Mouse (Mus musculus) thymus, adult 2 months (tissue): Measurements from ENCODE around the gene Zbtb38. TPM values are rescaled to one million over a fixed set of nuclear protein-coding genes. Genes with fewer than 3 reads are reported as not detected.
A peak's percentile ranks its signal among the peaks of the same experiment; 100 is the strongest.

Experiments
- DNase-seq: peaks from one replicate; pipeline ENCODE4 v3.0.0; 2021
- H3K27ac ChIP-seq: fragments of 200-500 bp; 2 replicates; pipeline ENCODE4 v1.5.1; 2012; ENCODE audit warnings: low read length, control low read depth; ENCODE audit not compliant: control insufficient read depth, insufficient read depth
- H3K27me3 ChIP-seq: fragments of 200-500 bp; 2 replicates; pipeline ENCODE4 v1.6.1; 2012; ENCODE audit warnings: mild to moderate bottlenecking, low read length, moderate library complexity, mixed read lengths; ENCODE audit not compliant: control insufficient read depth, insufficient read depth
- H3K36me3 ChIP-seq: fragments of 200-500 bp; 2 replicates; pipeline ENCODE4 v1.6.1; 2012; ENCODE audit warnings: mild to moderate bottlenecking, low read length, moderate library complexity; ENCODE audit not compliant: control insufficient read depth, insufficient read depth
- H3K4me1 ChIP-seq: fragments of 200-500 bp; replicated peaks from 2 replicates; pipeline ENCODE4 v1.6.1; 2012; ENCODE audit warnings: low read length; ENCODE audit not compliant: control insufficient read depth, insufficient read depth
- H3K4me3 ChIP-seq: fragments of 200-500 bp; 2 replicates; pipeline ENCODE4 v1.5.1; 2012; ENCODE audit warnings: mild to moderate bottlenecking, low read length, control low read depth, moderate library complexity; ENCODE audit not compliant: control insufficient read depth, insufficient read depth
- CTCF ChIP-seq: fragments of 200-500 bp; IDR thresholded peaks from 2 replicates; pipeline ENCODE4 v1.5.1; 2012; ENCODE audit warnings: mild to moderate bottlenecking, control low read depth, low read length, moderate library complexity, borderline replicate concordance; ENCODE audit not compliant: control insufficient read depth, poor library complexity, insufficient read depth; ENCODE audit errors: extremely low read depth
- POLR2A ChIP-seq: fragments of 200-500 bp; IDR thresholded peaks from 2 replicates; pipeline ENCODE4 v1.6.1; 2012; ENCODE audit warnings: mild to moderate bottlenecking, low read length, control low read depth, moderate library complexity; ENCODE audit not compliant: control insufficient read depth, poor library complexity, insufficient read depth; ENCODE audit errors: extremely low read depth
- WGBS: fragments of 180-500 bp; shearing (Covaris S2); methylation state at CpG from one replicate; pipeline ENCODE4 v1.1.7; 2018; 5-methylcytosine and 5-hydroxymethylcytosine counted together
- polyA plus RNA-seq: library from polyadenylated mRNA; depleted of rRNA; stranded (reverse); fragments of >200 nt; gene quantifications from 2 replicates; pipeline ENCODE4 v1.2.3, GENCODE M21; 2012

Zbtb38 gene
- polyA plus RNA-seq, 1 experiment = 7.2 TPM

DNA sequence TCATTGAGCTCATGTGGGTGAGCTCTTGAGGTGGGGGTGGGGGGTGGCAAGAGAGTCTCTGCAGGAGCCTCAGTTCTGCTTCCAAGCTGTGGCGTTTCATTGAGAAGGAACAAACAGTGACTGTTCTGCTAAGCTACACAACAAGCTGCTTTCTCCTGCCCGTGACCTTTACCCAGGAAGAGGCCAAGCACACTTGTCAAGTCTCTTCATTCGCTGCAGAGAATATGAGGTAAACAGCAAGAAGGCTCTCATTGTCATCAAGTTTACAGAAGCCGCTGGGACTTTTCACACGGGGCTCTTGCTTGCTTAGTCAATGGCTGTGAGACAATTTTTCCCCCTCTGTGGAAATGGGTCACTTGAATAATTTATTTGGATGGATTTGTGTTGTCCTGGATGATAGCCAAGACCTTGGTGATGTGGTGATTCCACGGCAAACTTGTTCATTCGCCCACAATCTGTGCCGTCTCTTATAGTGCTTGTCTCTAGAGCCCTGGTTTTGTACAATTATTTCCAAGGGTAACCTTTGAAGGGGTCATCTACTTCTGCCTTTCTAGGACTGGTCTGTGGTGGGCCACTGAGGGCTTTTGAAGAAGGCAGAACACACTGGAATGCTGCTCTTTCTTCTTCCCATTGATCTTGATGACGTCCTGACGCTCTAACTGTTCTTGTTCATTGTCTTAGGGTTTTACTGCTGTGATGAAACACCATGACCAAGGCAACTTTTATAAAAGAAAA is 92.0 kb downstream of the Zbtb38 start:
- no peaks in the 10 kb centered on the region for H3K4me1 ChIP-seq
- no peak overlapping the region for H3K4me3 ChIP-seq
- no peaks in the 10 kb centered on the region for H3K36me3 ChIP-seq
- no peak for TF ChIP-seq CTCF
- no peak for TF ChIP-seq POLR2A
- H3K27me3 ChIP-seq = no peaks in the 10 kb centered on the region
- DNase-seq = no peak
- no peak overlapping the region for H3K27ac ChIP-seq
- 91% methylated on average over 10 of the region's 10 CpGs for WGBS

DNA sequence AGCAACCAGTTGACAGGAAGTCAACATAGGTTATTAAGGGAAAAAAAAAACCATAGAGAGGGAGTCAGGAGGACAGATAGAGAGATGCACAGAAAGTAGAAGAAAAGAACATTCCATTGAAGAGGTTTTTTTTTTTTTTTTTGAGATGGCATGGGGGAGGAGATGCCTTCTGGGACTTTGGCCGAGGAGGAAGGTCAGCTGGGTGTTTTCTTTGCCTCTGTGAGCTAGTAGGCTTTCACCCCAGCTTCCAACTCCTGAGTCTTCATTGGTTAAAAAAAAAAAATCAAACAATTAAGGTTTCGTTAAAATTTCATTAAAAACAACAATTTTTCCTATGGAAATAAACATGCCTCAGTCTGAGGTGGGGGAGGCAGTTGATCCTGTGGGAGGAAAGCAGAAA is 92.8 kb downstream of the Zbtb38 start:
- Histone ChIP-seq H3K4me3 (no peak overlapping the region), H3K4me1 (no peaks in the 10 kb centered on the region), H3K27me3 (no peaks in the 10 kb centered on the region), H3K27ac (no peak overlapping the region), H3K36me3 (no peaks in the 10 kb centered on the region)
- DNase-seq = no peak
- WGBS = 94% methylated on average over 2 of the region's 2 CpGs
- TF ChIP-seq POLR2A (no peak), CTCF (no peak)

DNA sequence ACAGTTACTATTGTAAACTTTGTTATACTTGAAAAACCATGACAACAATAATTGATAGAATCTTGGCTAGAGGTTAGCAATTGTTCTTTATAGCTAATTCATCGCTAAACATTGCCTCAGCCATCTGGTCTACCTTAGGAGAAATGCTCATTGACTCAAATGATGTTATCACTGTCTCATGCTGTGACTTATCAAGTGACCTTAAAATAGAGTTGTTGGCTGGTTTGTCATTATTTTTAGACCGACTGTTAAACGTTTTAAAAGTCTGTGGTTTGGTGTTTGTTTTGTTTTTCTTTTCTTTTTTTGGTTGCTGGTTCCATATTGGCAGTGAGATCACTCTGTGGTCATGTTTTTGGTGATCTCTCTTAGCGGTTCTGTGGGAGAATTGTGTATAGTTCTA is 99.1 kb downstream of the Zbtb38 start:
- WGBS = 31% methylated on average over 4 of the region's 4 CpGs
- no peak overlapping the region for H3K4me3 ChIP-seq
- no peaks in the 10 kb centered on the region for H3K27me3 ChIP-seq
- DNase-seq = no peak
- no peak overlapping the region for H3K27ac ChIP-seq
- H3K4me1 ChIP-seq = peaks cover 9% of the 10 kb centered on the region
- TF ChIP-seq CTCF = no peak
- TF ChIP-seq POLR2A = no peak
- H3K36me3 ChIP-seq = no peaks in the 10 kb centered on the region

DNA sequence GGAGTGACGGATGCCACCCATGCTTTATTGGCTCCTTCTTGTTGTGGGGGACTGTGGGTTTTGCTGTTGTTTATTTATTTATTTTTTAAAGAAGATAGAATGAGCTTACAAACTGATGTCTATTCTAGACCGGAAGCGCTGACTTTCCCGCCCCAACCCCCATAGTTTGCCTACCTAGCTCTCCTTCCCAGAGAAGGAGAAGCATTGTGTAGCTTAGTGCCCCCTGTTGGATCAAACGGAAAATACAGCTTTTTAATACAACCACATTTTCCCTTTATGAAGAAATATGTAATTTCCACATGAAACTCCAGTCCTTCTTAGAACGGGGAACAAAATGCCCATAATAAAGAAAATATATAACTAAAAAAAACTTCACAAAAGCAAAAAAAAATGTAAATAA is 99.9 kb downstream of the Zbtb38 start:
- Histone ChIP-seq H3K4me3 (no peak overlapping the region), H3K27me3 (no peaks in the 10 kb centered on the region), H3K27ac (no peak overlapping the region), H3K4me1 (peaks cover 9% of the 10 kb centered on the region), H3K36me3 (no peaks in the 10 kb centered on the region)
- DNase-seq = peak; percentile 40
- TF ChIP-seq CTCF (no peak), POLR2A (no peak)
- 35% methylated on average over 6 of the region's 6 CpGs for WGBS

DNA sequence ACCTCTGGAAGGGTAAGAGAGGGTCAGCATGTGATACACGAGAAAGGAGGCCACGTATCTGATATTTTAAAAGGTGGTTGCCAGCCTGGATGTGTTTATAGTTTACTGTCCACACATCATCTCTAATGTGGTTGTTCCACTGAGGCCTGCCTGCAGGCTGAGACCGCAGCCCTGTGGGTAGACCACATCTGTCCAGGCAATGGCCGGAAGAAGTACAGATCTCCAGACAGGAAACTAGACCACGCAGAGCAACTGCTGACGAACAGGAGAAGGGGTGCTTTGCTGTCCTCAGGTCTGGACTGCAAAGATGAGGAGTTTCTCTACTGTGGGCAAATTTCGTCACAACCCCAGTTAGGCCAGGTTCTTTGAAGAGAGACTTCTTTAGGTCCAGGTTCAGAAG is 101.8 kb downstream of the Zbtb38 start:
- Histone ChIP-seq H3K4me1 (peaks cover 9% of the 10 kb centered on the region), H3K27ac (no peak overlapping the region), H3K27me3 (no peaks in the 10 kb centered on the region), H3K4me3 (no peak overlapping the region), H3K36me3 (no peaks in the 10 kb centered on the region)
- no peak for DNase-seq
- TF ChIP-seq POLR2A = no peak
- TF ChIP-seq CTCF = no peak
- WGBS = 29% methylated on average over 7 of the region's 7 CpGs

DNA sequence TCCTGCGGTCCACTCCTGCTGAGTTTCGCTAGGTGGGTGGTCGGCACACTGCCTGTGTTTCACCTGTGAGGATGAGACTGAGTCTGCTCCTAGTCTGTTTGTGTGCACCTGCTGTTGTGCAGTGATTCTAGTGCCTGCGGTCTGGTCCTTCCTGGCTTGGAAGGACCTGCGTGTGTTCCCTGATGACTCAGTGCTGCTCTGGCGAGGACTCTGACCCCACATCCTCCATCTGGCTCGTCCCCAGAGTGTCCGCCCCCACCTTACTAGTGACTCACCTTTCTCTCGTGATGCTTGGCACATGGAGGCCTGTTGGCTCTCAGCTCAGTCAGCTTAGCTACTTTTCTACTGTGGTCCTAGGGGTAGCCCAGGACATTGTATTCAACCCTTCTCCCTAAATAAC is 102.7 kb downstream of the Zbtb38 start:
- no peak for DNase-seq
- TF ChIP-seq POLR2A = no peak
- no peak for TF ChIP-seq CTCF
- Histone ChIP-seq H3K36me3 (no peaks in the 10 kb centered on the region), H3K4me1 (peaks cover 9% of the 10 kb centered on the region), H3K27ac (no peak overlapping the region), H3K27me3 (no peaks in the 10 kb centered on the region), H3K4me3 (no peak overlapping the region)
- 8% methylated on average over 9 of the region's 9 CpGs for WGBS

DNA sequence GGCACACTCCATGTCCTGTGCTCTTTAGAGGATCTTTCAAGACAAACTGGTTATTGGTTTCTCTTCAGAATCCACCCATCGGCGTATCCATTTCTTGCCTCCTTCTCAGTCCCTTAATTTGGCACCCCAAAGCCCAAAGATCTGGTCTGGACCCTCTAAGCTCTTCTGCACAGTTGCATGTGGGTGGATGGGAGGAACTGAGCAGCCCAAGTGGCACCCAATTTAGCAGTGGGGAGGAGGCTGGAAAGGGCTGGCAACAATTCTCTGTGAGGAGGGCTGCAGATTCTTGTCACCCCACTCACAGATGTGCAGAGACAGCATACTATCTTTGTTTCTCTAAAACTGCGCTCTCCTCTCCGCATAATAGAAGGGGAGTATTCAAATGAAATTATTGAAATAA is 103.3 kb downstream of the Zbtb38 start:
- H3K4me3 ChIP-seq = no peak overlapping the region
- 83% methylated on average over 4 of the region's 4 CpGs for WGBS
- no peaks in the 10 kb centered on the region for H3K27me3 ChIP-seq
- no peak overlapping the region for H3K27ac ChIP-seq
- DNase-seq = no peak
- TF ChIP-seq POLR2A = no peak
- no peak for TF ChIP-seq CTCF
- no peaks in the 10 kb centered on the region for H3K36me3 ChIP-seq
- peaks cover 9% of the 10 kb centered on the region for H3K4me1 ChIP-seq
